Mouse (Mus musculus) hindbrain, postnatal 0 days (tissue): ENCODE measurements at regions not wholly inside any gene's neighbourhood (a gene's known extent, or its start where the extent isn't known, plus 50 kb on each side); places are given as distances from the start of the nearest gene placed in this dataset.

Experiments used
- ATAC-seq: fragments of 200-750 bp; cut with Nextera tagmentation; 2 replicates; pipeline ENCODE4 v1.8.0; 2017; ENCODE audit warnings: mild to moderate bottlenecking, moderate TSS enrichment, moderate library complexity
- DNase-seq: peaks from one replicate; pipeline ENCODE4 v3.0.0-alpha.2; 2015; ENCODE audit warnings: low spot score
- H3K27ac ChIP-seq: fragments of 300-500 bp; sonication (generic); 2 replicates; pipeline ENCODE4 v1.5.1; 2014; ENCODE audit warnings: mild to moderate bottlenecking
- H3K27me3 ChIP-seq: fragments of 300-500 bp; sonication (generic); 2 replicates; pipeline ENCODE4 v1.6.1; 2014; ENCODE audit warnings: low read length, mixed read lengths; ENCODE audit not compliant: insufficient read depth
- H3K36me3 ChIP-seq: fragments of 300-500 bp; sonication (generic); 2 replicates; pipeline ENCODE4 v1.6.1; 2014; ENCODE audit warnings: low read length, mixed read lengths; ENCODE audit not compliant: insufficient read depth
- H3K4me1 ChIP-seq: fragments of 300-500 bp; sonication (generic); 2 replicates; pipeline ENCODE4 v1.6.1; 2014; ENCODE audit warnings: antibody characterized with exemption, low read length, mixed read lengths; ENCODE audit not compliant: insufficient read depth
- H3K4me2 ChIP-seq: fragments of 300-500 bp; sonication (generic); 2 replicates; pipeline ENCODE4 v1.6.1; 2014; ENCODE audit warnings: low read depth, mild to moderate bottlenecking, low read length, moderate library complexity, mixed read lengths
- H3K4me3 ChIP-seq: fragments of 300-500 bp; sonication (generic); 2 replicates; pipeline ENCODE4 v1.5.1; 2014; ENCODE audit warnings: low read length
- H3K9ac ChIP-seq: fragments of 300-500 bp; sonication (generic); replicated peaks from 2 replicates; pipeline ENCODE4 v1.6.1; 2014; ENCODE audit warnings: mild to moderate bottlenecking, low read length, moderate library complexity, mixed read lengths
- H3K9me3 ChIP-seq: fragments of 300-500 bp; sonication (generic); 2 replicates; pipeline ENCODE4 v1.6.1; 2016; ENCODE audit warnings: low read length, mixed read lengths
- CTCF ChIP-seq: IDR thresholded peaks from 2 replicates; pipeline ENCODE4 v1.5.1; 2016; ENCODE audit warnings: antibody characterized with exemption, control low read depth, low read depth
- WGBS: fragments of 180-500 bp; shearing (Covaris S2); extraction: QIAGEN DNeasy Blood & Tissue Kit; methylation state at CpG from one replicate; pipeline ENCODE4 v1.1.7; 2014; 5-methylcytosine and 5-hydroxymethylcytosine counted together

DNA sequence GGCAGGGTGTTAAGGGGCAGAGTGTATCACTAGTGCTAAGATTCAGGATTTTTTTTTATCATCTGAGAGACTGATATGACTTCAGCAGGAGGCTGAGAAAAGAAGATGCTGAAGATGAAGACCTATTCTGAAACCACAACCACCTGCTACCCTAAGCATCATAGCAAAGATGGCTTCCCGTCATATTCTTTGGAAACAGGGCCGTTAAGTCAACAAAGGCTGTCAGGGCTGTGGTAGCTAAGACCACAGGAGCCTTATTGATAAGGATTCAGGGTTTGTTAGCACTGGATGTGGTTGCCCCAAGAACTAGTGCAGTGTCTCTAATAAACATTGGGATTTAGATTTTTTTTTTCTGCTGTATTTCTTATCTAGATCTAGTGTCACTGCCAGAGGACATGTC is 56.7 kb upstream of the Rasgrp1 start:
- Histone ChIP-seq H3K9ac (no peak overlapping the region), H3K27ac (no peak overlapping the region), H3K4me1 (no peaks in the 10 kb centered on the region), H3K4me3 (no peak overlapping the region), H3K4me2 (no peak overlapping the region), H3K9me3 (no peaks in the 10 kb centered on the region), H3K36me3 (no peaks in the 10 kb centered on the region), H3K27me3 (no peaks in the 10 kb centered on the region)
- no peak for TF ChIP-seq CTCF
- 72% methylated on average over 2 of the region's 2 CpGs for WGBS
- ATAC-seq (no peak), DNase-seq (no peak)

DNA sequence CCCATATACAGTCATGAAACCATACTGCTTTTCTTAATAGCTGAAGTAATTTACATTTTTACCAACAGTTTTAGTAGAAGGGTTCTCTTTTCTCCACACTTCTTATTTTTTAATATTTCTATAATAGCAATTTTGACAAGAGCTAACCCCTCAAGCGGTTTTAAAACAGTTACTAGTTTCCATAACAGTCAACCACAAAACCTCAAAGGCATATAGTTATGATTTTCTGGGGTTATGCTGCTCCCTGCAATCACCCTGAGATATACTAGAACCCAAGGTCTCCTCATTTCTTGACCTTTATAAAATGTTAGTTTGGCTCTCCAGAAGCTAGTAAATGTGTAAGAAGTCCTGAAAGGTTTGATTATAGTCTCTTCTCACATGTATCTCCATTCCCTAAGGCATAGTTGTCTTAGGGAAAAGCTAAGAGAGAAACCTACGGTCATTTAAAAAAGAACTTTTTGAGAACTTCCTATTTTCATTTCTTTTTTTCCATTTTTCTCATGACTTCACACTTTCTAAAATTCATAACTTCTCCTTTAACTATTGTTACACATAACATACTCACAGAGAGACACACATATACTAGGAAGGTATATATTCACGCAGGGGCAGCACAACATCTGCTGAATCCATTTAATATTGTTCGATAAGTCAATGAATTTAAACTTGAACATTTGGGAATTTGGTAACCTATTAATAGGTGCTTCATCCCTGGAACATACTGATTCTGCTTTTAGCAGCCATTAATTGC is 60.8 kb upstream of the Rasgrp1 start:
- H3K9me3 ChIP-seq, result no peaks in the 10 kb centered on the region
- no peaks in the 10 kb centered on the region for H3K4me1 ChIP-seq
- no peak overlapping the region for H3K4me3 ChIP-seq
- TF ChIP-seq CTCF, result no peak
- no peaks in the 10 kb centered on the region for H3K36me3 ChIP-seq
- H3K4me2 ChIP-seq, result no peak overlapping the region
- ATAC-seq (no peak), DNase-seq (no peak)
- no peaks in the 10 kb centered on the region for H3K27me3 ChIP-seq
- no peak overlapping the region for H3K27ac ChIP-seq
- WGBS, result 93% methylated on average over 4 of the region's 4 CpGs
- no peak overlapping the region for H3K9ac ChIP-seq

DNA sequence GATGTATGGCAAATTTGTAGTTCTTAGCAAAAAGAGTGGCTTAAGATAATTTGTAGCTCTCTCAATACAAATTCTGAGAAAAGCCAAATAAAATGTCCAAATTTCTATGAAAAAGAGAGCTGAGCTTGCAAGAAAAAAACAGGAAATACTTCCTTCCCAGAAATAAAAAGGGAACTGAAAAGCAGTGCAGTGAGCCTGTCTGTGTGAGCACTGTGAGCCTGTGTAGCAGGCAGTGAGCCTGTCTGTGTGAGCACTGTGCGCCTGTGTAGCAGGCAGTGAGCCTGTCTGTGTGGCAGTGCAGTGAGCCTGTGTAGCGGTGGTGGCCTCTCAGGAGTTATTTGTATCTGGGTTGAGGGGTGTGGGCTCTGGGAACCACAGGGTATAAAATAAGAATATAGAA is 62.7 kb upstream of the Rasgrp1 start:
- Histone ChIP-seq H3K4me2 (no peak overlapping the region), H3K27me3 (no peaks in the 10 kb centered on the region), H3K36me3 (no peaks in the 10 kb centered on the region), H3K9me3 (no peaks in the 10 kb centered on the region), H3K27ac (no peak overlapping the region), H3K4me3 (no peak overlapping the region), H3K4me1 (no peaks in the 10 kb centered on the region), H3K9ac (no peak overlapping the region)
- ATAC-seq (no peak), DNase-seq (no peak)
- 26% methylated on average over 2 of the region's 2 CpGs for WGBS
- TF ChIP-seq CTCF, result no peak

DNA sequence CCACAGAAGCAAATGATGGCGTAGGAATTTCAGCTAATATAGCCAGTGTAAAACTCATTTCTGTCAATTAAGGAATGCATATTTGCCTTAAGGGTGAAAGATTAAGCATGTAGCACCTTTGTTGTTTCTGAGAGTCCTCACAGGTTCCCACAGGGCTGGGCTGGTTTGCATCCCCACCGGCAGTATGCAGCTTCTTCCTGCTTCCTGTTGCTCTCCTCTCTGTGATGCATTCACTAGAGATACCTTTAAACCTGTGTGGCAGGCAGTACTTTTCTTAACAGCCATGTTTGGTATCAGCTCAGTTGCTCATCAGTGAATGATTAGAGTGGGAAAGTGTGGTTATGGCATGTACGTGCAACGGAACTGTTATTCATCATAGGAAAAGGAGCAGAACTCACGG is 65.4 kb upstream of the Rasgrp1 start:
- H3K9me3 ChIP-seq, result no peaks in the 10 kb centered on the region
- DNase-seq (no peak), ATAC-seq (no peak)
- 80% methylated on average over 5 of the region's 5 CpGs for WGBS
- no peak overlapping the region for H3K4me3 ChIP-seq
- no peak overlapping the region for H3K27ac ChIP-seq
- no peaks in the 10 kb centered on the region for H3K36me3 ChIP-seq
- no peak for TF ChIP-seq CTCF
- H3K4me2 ChIP-seq, result no peak overlapping the region
- H3K9ac ChIP-seq, result no peak overlapping the region
- H3K4me1 ChIP-seq, result no peaks in the 10 kb centered on the region
- H3K27me3 ChIP-seq, result no peaks in the 10 kb centered on the region

DNA sequence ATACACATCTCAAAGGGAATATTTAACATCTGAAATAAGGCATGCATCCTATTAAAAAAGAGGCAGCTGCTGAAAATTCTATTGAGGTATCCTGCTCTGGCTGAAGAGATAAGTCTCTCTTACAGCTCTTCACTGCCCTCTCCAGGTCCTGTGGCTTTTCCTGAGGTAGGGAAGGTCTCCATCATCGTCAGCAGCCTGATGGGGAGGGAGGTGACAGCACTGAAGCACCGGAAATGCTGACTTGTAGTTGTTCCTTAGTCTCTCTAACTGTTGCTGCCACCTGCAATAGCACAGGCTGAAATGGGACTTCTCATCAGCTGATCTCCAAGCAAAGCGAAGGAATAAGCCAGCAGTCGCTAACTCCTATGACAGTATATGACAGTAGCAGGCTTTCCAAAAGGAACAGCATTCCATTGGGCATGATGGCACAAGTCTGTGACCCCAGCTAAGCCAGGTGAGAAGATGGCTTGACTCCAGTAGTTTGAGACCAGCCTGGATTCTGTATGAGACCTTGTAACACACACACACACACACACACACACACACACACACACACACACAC is 69.3 kb upstream of the Rasgrp1 start:
- H3K4me3 ChIP-seq, result no peak overlapping the region
- 41% methylated on average over 4 of the region's 4 CpGs for WGBS
- H3K4me1 ChIP-seq, result no peaks in the 10 kb centered on the region
- H3K27me3 ChIP-seq, result no peaks in the 10 kb centered on the region
- ATAC-seq, result peak; percentile 69
- H3K4me2 ChIP-seq, result no peak overlapping the region
- H3K9me3 ChIP-seq, result no peaks in the 10 kb centered on the region
- H3K36me3 ChIP-seq, result no peaks in the 10 kb centered on the region
- no peak overlapping the region for H3K27ac ChIP-seq
- H3K9ac ChIP-seq, result no peak overlapping the region
- peak; percentile 61 for DNase-seq
- TF ChIP-seq CTCF, result peak; percentile 58

DNA sequence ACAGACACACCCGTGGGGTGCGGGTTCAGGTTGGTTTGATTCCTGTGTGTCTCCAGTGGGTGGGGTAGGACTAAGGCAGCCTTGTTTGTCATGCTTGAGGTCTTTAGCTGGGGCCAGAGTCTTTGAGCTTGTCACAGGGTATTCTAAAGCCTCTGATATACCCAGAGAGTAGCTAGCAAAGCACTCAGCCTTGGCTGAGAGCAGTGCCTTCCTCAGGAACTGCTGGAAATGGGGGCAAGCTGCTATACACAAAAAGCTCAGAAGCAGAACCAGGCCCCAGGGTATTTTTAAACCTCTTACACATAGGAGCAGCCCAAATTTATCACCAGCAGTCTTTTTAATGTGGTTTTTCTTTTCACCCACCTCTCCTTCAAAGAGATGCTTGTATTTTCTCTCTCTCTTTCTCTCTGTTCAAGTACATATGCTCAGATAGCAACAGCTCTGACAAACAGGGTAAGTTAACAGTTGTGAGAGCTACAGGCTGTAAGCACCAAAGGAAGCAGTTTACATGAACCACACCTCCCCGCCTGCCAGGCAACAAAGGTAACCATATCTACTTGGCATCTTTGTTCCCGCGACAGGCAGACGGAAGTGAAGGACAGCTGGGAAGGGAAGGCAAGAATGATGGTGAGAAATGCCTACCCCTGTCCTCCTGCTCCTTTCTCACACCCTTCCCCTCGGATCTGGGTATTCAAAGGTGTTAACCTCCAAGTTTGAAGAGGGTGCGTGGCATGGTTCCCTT is 74.6 kb upstream of the Rasgrp1 start:
- TF ChIP-seq CTCF, result no peak

More for the DNA sequence above, 74.6 kb upstream of the Rasgrp1 start:
- Histone ChIP-seq H3K4me2 (no peak overlapping the region), H3K27ac (no peak overlapping the region), H3K9ac (no peak overlapping the region), H3K36me3 (no peaks in the 10 kb centered on the region), H3K9me3 (no peaks in the 10 kb centered on the region), H3K4me1 (no peaks in the 10 kb centered on the region), H3K4me3 (no peak overlapping the region), H3K27me3 (no peaks in the 10 kb centered on the region)
- WGBS, result 89% methylated on average over 8 of the region's 8 CpGs
- ATAC-seq (no peak), DNase-seq (no peak)
